Mouse (Mus musculus): ENCODE measurements around the gene Meiob. TPM values are rescaled to one million over a fixed set of nuclear protein-coding genes. Genes with fewer than 3 reads are reported as not detected.

Gene Meiob
- polyA plus RNA-seq, 1 experiment = not detected

DNA sequence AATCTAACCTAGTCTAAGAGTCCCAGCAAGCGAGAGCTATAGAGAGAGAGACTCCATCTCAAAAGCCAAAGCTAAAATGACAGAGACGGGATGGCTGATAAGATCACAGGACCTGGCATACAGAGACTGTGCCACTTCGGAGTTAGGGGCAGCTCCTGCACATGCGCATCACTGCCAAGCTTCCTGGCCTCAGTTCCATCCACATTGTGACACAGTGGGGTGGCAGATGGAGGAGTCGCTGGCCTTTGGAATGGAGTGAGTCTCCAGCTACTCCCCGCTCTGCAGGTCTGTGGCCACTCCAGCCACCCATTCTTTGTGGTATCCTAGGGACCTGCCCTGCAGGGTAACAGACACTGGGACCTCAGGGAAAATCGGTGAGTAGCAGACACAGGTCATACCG lies 61.7 kb downstream of the Meiob start, which contains the start of gene Igfals:
Gene Igfals, plus strand, starts transcription at position 222 of the 400 bp plus-strand sequence.
- Histone ChIP-seq H3K4me1 (ENCODE audit: control insufficient read depth, insufficient read depth, low read length) (no peaks in the 10 kb centered on the region), H3K9me3 (replicated peaks; ENCODE audit: control insufficient read depth, insufficient read depth, low read length, poor library complexity, severe bottlenecking) (no peaks in the 10 kb centered on the region), H3K4me3 (ENCODE audit: low read depth, low read length) (no peak within 1 kb of the TSS), H3K36me3 (ENCODE audit: control insufficient read depth, insufficient read depth, low read length, poor library complexity, severe bottlenecking) (no peaks in the 10 kb centered on the region), H3K27ac (ENCODE audit: insufficient read depth, low read length) (no peak within 1 kb of the TSS), H3K9ac (ENCODE audit: low read depth, poor library complexity, severe bottlenecking) (no peak within 1 kb of the TSS), H3K27me3 (ENCODE audit: control insufficient read depth, insufficient read depth, low read length, poor library complexity, severe bottlenecking) (no peaks in the 10 kb centered on the region)
- TF ChIP-seq EP300 (IDR thresholded peaks at IDR 0.05; ENCODE audit: insufficient read depth, low read depth, low read length) (no peak), CTCF (IDR thresholded peaks at IDR 0.05; ENCODE audit: low read depth, low read length) (no peak), POLR2A (IDR thresholded peaks at IDR 0.05; ENCODE audit: insufficient read depth, low read length) (no peak)

DNA sequence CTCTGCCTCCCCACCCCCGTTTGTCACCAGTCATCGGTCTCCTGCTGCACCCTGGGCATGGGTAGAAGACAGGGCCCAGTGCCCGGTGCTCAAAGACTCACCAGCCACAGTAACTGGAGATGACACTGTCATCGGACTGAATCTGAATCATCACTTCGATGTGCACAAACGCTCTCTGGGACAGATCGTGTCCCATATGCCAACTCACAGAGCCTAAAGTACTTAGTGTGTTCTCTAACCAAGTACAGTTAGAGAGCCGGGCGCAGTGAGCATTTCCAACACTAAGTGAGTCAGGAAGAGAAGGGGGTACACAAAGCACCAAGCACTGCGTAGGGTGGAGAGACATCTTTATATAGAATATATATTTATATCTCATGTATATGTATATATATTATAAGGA lies 63.8 kb downstream of the Meiob start:
- Histone ChIP-seq H3K4me3 (ENCODE audit: low read depth, low read length) (no peak overlapping the region), H3K4me1 (ENCODE audit: control insufficient read depth, insufficient read depth, low read length) (no peaks in the 10 kb centered on the region), H3K27ac (ENCODE audit: insufficient read depth, low read length) (no peak overlapping the region), H3K9ac (ENCODE audit: low read depth, poor library complexity, severe bottlenecking) (no peak overlapping the region), H3K36me3 (ENCODE audit: control insufficient read depth, insufficient read depth, low read length, poor library complexity, severe bottlenecking) (no peaks in the 10 kb centered on the region), H3K9me3 (replicated peaks; ENCODE audit: control insufficient read depth, insufficient read depth, low read length, poor library complexity, severe bottlenecking) (no peaks in the 10 kb centered on the region), H3K27me3 (ENCODE audit: control insufficient read depth, insufficient read depth, low read length, poor library complexity, severe bottlenecking) (no peaks in the 10 kb centered on the region)
- TF ChIP-seq POLR2A (IDR thresholded peaks at IDR 0.05; ENCODE audit: insufficient read depth, low read length) (no peak), EP300 (IDR thresholded peaks at IDR 0.05; ENCODE audit: insufficient read depth, low read depth, low read length) (no peak), CTCF (IDR thresholded peaks at IDR 0.05; ENCODE audit: low read depth, low read length) (no peak)

DNA sequence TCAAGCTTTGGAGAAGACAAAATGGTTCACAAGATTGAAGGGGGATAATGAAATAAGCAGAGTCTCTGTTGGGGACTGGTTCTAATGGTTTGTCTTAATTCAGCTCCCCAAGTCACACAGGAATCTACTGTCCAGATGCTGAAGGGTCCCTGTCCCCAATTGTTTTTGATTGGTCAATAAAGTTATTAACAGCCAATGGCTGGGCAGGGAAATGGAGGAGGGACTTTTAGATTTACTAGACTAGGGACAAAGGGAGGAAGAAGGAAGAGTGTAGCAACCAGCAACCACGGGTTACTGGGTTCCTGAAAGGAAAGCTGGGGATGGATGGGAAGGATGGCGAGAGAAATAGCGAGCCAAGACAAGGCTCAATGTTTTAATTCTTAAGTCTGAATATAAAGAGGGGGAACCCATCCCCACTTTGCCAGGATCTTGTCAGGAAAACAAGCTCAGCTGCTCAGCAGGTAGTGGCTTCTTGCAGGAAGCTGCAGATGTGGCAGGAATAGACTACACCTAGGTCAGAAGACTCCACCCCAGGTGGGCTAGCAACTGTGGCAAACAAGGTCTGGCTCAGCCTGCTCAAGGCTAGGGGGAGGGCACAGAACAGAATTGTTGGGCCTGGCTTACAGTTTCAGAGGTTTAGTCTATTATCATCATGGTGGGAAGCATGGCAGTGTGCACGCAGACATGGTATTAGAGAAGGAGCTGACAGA lies 69.8 kb downstream of the Meiob start:
- Histone ChIP-seq H3K4me3 (ENCODE audit: low read depth, low read length) (peak overlapping the region; percentile 0), H3K36me3 (ENCODE audit: control insufficient read depth, insufficient read depth, low read length, poor library complexity, severe bottlenecking) (no peaks in the 10 kb centered on the region), H3K27me3 (ENCODE audit: control insufficient read depth, insufficient read depth, low read length, poor library complexity, severe bottlenecking) (no peaks in the 10 kb centered on the region), H3K27ac (ENCODE audit: insufficient read depth, low read length) (peak overlapping the region; percentile 78), H3K4me1 (ENCODE audit: control insufficient read depth, insufficient read depth, low read length) (peaks cover 2% of the 10 kb centered on the region), H3K9ac (ENCODE audit: low read depth, poor library complexity, severe bottlenecking) (no peak overlapping the region), H3K9me3 (replicated peaks; ENCODE audit: control insufficient read depth, insufficient read depth, low read length, poor library complexity, severe bottlenecking) (no peaks in the 10 kb centered on the region)
- TF ChIP-seq EP300 (IDR thresholded peaks at IDR 0.05; ENCODE audit: insufficient read depth, low read depth, low read length) = no peak
- no peak for TF ChIP-seq POLR2A (IDR thresholded peaks at IDR 0.05; ENCODE audit: insufficient read depth, low read length)
- TF ChIP-seq CTCF (IDR thresholded peaks at IDR 0.05; ENCODE audit: low read depth, low read length) = no peak

DNA sequence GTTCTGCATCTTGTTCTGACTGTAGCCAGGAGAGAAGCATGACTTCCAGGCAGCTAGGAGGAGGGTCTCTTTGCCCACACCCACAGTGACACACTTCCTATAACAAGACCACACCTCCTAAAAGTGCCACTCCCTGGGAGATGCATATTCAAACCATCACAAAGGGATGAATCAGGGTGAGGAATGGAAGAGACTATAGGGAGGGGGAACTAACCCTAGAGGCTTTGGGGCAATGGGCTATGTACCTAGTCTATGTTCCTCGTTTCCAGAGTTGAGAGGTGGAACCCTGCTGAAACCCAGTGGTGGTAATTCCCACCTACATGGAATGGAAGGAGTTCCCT lies 70.3 kb downstream of the Meiob start:
- Histone ChIP-seq H3K4me1 (ENCODE audit: control insufficient read depth, insufficient read depth, low read length) (peaks cover 2% of the 10 kb centered on the region), H3K36me3 (ENCODE audit: control insufficient read depth, insufficient read depth, low read length, poor library complexity, severe bottlenecking) (no peaks in the 10 kb centered on the region), H3K27me3 (ENCODE audit: control insufficient read depth, insufficient read depth, low read length, poor library complexity, severe bottlenecking) (no peaks in the 10 kb centered on the region), H3K27ac (ENCODE audit: insufficient read depth, low read length) (peak overlapping the region; percentile 78), H3K9me3 (replicated peaks; ENCODE audit: control insufficient read depth, insufficient read depth, low read length, poor library complexity, severe bottlenecking) (no peaks in the 10 kb centered on the region), H3K9ac (ENCODE audit: low read depth, poor library complexity, severe bottlenecking) (no peak overlapping the region), H3K4me3 (ENCODE audit: low read depth, low read length) (peak overlapping the region; percentile 0)
- TF ChIP-seq CTCF (IDR thresholded peaks at IDR 0.05; ENCODE audit: low read depth, low read length) = no peak
- TF ChIP-seq EP300 (IDR thresholded peaks at IDR 0.05; ENCODE audit: insufficient read depth, low read depth, low read length) = no peak
- TF ChIP-seq POLR2A (IDR thresholded peaks at IDR 0.05; ENCODE audit: insufficient read depth, low read length) = no peak

DNA sequence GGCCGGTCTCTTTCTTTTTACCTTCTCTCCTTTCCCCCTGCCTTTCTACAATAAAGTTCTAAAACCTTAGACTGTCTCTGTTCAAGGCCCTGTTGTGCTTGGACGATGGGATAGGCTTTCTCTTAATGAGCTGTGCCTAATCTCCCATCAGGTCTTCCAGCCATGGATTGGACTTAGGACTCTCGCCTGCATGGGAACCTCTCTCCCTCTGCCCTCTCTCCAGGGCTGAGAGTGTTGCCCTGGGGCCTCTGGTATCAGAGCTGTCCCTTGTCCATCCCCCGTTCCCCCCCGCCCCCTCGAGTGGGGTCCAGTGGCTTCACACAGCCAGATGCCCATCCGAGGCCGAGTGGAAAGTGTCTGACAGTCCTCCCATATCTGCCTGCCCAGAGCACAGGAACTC lies 70.9 kb downstream of the Meiob start:
- H3K9me3 ChIP-seq (replicated peaks; ENCODE audit: control insufficient read depth, insufficient read depth, low read length, poor library complexity, severe bottlenecking) = no peaks in the 10 kb centered on the region
- H3K9ac ChIP-seq (ENCODE audit: low read depth, poor library complexity, severe bottlenecking) = no peak overlapping the region
- no peak overlapping the region for H3K4me3 ChIP-seq (ENCODE audit: low read depth, low read length)
- TF ChIP-seq CTCF (IDR thresholded peaks at IDR 0.05; ENCODE audit: low read depth, low read length) = no peak
- no peak for TF ChIP-seq POLR2A (IDR thresholded peaks at IDR 0.05; ENCODE audit: insufficient read depth, low read length)
- no peak for TF ChIP-seq EP300 (IDR thresholded peaks at IDR 0.05; ENCODE audit: insufficient read depth, low read depth, low read length)
- H3K27me3 ChIP-seq (ENCODE audit: control insufficient read depth, insufficient read depth, low read length, poor library complexity, severe bottlenecking) = no peaks in the 10 kb centered on the region
- no peaks in the 10 kb centered on the region for H3K36me3 ChIP-seq (ENCODE audit: control insufficient read depth, insufficient read depth, low read length, poor library complexity, severe bottlenecking)
- peaks cover 2% of the 10 kb centered on the region for H3K4me1 ChIP-seq (ENCODE audit: control insufficient read depth, insufficient read depth, low read length)
- peak overlapping the region; percentile 69 for H3K27ac ChIP-seq (ENCODE audit: insufficient read depth, low read length)

DNA sequence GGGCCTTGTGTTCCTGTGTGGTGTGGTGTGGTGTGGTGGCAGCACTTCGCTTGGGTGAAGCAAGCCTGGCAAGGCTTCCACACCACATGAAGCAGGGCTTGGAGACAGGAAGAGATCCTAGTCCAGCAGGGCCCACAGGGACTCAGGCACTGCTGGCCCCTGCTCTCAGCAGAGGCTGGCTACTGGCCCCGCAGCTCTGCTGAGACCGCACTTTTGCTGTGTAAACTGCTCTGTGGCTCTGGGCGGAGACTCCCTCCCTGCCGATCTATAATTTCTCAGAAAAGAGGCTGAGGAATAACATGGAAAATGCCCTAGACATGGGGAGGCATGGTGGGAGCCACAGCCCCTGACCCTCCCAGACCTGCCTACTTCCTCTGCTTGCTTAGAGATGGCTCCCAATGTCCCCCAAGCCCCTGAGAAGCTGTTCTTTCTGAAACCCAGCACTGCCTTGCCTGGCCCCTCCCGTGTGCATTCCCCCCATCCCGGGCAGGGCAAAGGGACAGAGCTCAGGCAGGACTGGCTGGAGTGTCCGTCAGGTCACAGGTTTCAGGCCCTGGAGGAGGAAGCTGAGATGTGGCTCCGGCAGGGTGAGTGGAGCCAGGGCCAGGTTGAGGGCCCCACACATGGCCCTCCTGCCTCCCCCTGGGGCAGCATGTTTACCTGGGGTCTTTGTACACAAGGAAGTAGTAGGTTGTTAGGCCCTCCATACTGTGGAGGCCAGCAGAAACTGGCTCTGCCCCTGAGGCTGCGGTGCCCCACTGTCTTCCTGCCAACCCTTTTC lies 73.4 kb downstream of the Meiob start:
- H3K4me3 ChIP-seq (ENCODE audit: low read depth, low read length) = peak overlapping the region; percentile 63
- H3K4me1 ChIP-seq (ENCODE audit: control insufficient read depth, insufficient read depth, low read length) = peaks cover 2% of the 10 kb centered on the region
- TF ChIP-seq CTCF (IDR thresholded peaks at IDR 0.05; ENCODE audit: low read depth, low read length) (no peak), EP300 (IDR thresholded peaks at IDR 0.05; ENCODE audit: insufficient read depth, low read depth, low read length) (no peak), POLR2A (IDR thresholded peaks at IDR 0.05; ENCODE audit: insufficient read depth, low read length) (no peak)
- no peaks in the 10 kb centered on the region for H3K27me3 ChIP-seq (ENCODE audit: control insufficient read depth, insufficient read depth, low read length, poor library complexity, severe bottlenecking)
- peak overlapping the region; percentile 31; the same call in 1 of the 2 replicates for H3K27ac ChIP-seq (ENCODE audit: insufficient read depth, low read length)
- H3K9me3 ChIP-seq (replicated peaks; ENCODE audit: control insufficient read depth, insufficient read depth, low read length, poor library complexity, severe bottlenecking) = no peaks in the 10 kb centered on the region
- H3K36me3 ChIP-seq (ENCODE audit: control insufficient read depth, insufficient read depth, low read length, poor library complexity, severe bottlenecking) = no peaks in the 10 kb centered on the region
- peak overlapping the region; percentile 59 for H3K9ac ChIP-seq (ENCODE audit: low read depth, poor library complexity, severe bottlenecking)

Measured in ES-Bruce4 (cell line).